Mouse (Mus musculus) heart, postnatal 0 days (tissue): ENCODE results near the gene Csf2ra. TPM values are rescaled to one million over a fixed set of nuclear protein-coding genes. Genes with fewer than 3 reads are reported as not detected.

Source experiments
- ATAC-seq: fragments of 200-750 bp; cut with Nextera tagmentation; 2 replicates; pipeline ENCODE4 v1.8.0; 2017; ENCODE audit warnings: low read depth, moderate number of reproducible peaks, moderate library complexity; ENCODE audit not compliant: insufficient read depth
- DNase-seq: peaks from one replicate; pipeline ENCODE4 v3.0.0-alpha.2; 2016; ENCODE audit warnings: low spot score
- H3K27ac ChIP-seq: fragments of 300-500 bp; sonication (generic); 2 replicates; pipeline ENCODE4 v1.5.1; 2014; ENCODE audit warnings: low read depth, mild to moderate bottlenecking
- H3K27me3 ChIP-seq: fragments of 300-500 bp; sonication (generic); 2 replicates; pipeline ENCODE4 v1.6.1; 2014; ENCODE audit warnings: low read length, mixed read lengths; ENCODE audit not compliant: control insufficient read depth, insufficient read depth
- H3K36me3 ChIP-seq: fragments of 300-500 bp; sonication (generic); replicated peaks from 2 replicates; pipeline ENCODE4 v1.6.1; 2014; ENCODE audit warnings: low read length, mixed read lengths; ENCODE audit not compliant: control insufficient read depth, insufficient read depth
- H3K4me1 ChIP-seq: fragments of 300-500 bp; sonication (generic); 2 replicates; pipeline ENCODE4 v1.6.1; 2014; ENCODE audit warnings: antibody characterized with exemption; ENCODE audit not compliant: control insufficient read depth, insufficient read depth
- H3K4me2 ChIP-seq: fragments of 300-500 bp; sonication (generic); 2 replicates; pipeline ENCODE4 v1.6.1; 2014; ENCODE audit warnings: low read depth, mild to moderate bottlenecking, low read length, moderate library complexity
- H3K4me3 ChIP-seq: fragments of 300-500 bp; sonication (generic); 2 replicates; pipeline ENCODE4 v1.5.1; 2014; ENCODE audit warnings: low read depth, low read length
- H3K9ac ChIP-seq: fragments of 300-500 bp; sonication (generic); replicated peaks from 2 replicates; pipeline ENCODE4 v1.6.1; 2014; ENCODE audit warnings: low read depth, low read length, mixed read lengths
- H3K9me3 ChIP-seq: fragments of 300-500 bp; sonication (generic); replicated peaks from 2 replicates; pipeline ENCODE4 v1.6.1; 2016; ENCODE audit warnings: low read length; ENCODE audit not compliant: control insufficient read depth
- CTCF ChIP-seq: IDR thresholded peaks from 2 replicates; pipeline ENCODE4 v1.5.1; 2016; ENCODE audit warnings: antibody characterized with exemption, control low read depth, low read depth
- EP300 ChIP-seq: IDR thresholded peaks from 2 replicates; pipeline ENCODE4 v1.6.1; 2016; ENCODE audit warnings: antibody characterized with exemption, low read depth
- WGBS: fragments of 180-500 bp; shearing (Covaris S2); extraction: QIAGEN DNeasy Blood & Tissue Kit; methylation state at CpG from one replicate; pipeline ENCODE4 v1.1.7; 2014; 5-methylcytosine and 5-hydroxymethylcytosine counted together
- polyA plus RNA-seq: library from polyadenylated mRNA; unstranded; fragments of >200 nt; fragmentation: Nextera tagmentation; extraction: Ambion mirVana; gene quantifications from 2 replicates; pipeline ENCODE4 v1.2.1, GENCODE M21; 2015
- total RNA-seq: library from RNA; depleted of rRNA; stranded (reverse); fragments of >200 nt; gene quantifications from 2 replicates; pipeline ENCODE4 v1.2.3, GENCODE M21; 2014; ENCODE audit warnings: low replicate concordance

Gene Csf2ra
- total and polyA plus RNA-seq, 2 experiments from 2014 or later: 15.5 to 24.5 TPM

DNA sequence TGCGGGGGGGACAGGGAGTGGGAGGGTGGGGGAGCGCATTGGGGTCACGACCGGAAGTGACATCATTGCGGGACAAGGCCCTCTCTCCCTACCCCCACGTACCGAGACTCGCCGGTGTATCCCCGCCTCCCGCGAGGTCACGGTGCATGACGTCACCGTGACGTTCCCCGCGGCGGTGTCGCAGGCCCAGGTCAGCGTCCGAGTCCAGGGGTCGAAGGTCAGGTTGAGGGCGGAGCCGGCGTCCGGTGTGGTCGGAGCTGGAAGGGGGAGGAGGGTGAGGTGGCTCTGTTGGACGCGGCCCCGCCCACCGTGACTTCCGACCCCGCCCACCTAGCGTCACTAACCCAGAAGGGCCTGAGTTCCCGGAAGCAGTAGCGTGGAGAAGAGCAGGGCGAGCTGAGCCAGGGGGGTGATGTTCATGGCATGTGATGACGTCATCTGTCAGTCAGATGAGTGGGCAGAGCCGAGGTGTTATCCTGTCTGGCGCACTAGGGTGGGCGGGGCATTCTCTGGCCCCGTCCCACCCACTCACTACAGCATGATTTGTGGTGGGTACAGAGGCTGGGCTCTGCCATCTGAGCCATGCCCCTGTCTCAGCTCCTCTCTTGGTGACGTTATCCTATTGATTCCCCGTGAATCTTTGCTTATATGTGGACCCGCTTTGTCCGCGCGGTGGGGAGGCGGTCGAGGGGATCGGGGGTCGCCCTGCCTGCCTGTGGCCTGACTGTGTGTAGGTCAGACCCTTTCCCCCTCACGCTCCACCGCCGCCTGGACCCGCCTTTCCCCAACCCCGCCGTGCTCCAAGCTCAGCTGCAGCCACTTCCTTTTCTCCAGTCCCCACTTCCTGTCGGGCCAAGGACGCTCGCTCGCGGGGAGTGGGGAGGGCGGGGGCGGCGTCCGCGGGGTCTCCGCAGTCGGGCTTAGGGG lies 1.0 kb downstream of the Csf2ra start:
- no peaks in the 10 kb centered on the region for H3K36me3 ChIP-seq
- peak overlapping the region; percentile 86 for H3K27ac ChIP-seq
- H3K4me3 ChIP-seq: peak overlapping the region; percentile 63
- H3K27me3 ChIP-seq: no peaks in the 10 kb centered on the region
- peak overlapping the region; percentile 62 for H3K4me2 ChIP-seq
- H3K4me1 ChIP-seq: no peaks in the 10 kb centered on the region
- 0 out of 2 replicates have a peak, but pooled peaks cover 3% of the 10 kb centered on the region for H3K9me3 ChIP-seq
- 3% methylated on average over 71 of the region's 71 CpGs for whole genome bisulfite sequencing
- peak; percentile 79 for ATAC-seq
- H3K9ac ChIP-seq: peak overlapping the region; percentile 43; the same call in 1 of the 2 replicates
- DNase-seq: peak; percentile 95
- TF ChIP-seq CTCF (no peak), EP300 (no peak)

DNA sequence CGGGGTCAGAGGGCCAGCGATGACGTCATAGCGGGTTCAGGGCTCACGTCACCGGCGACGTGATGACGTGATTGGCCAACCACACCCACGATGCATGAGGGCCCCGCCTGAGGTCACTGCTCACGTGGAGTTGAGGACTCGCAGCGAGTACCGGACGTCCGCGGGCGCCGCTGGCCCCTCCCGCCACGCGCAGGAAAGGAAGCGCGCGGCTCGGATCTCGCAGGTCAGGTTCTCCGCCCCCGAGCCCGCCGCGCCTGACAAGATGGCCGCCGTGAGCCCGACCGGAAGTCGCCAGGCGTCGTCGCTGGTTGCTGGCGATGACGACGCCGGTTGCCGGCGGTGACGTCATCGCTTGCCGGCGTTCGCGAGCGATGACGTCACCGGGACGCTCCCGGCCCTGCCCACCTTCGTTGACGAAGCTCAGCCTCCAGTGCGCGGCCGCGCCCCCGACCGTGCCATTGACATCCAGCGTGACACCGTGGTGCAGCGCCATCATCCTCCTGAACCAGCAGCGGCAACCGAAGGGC lies 1.8 kb downstream of the Csf2ra start:
- 2% methylated on average over 71 of the region's 71 CpGs for WGBS
- Histone ChIP-seq H3K4me1 (no peaks in the 10 kb centered on the region), H3K27me3 (no peaks in the 10 kb centered on the region), H3K4me3 (peak overlapping the region; percentile 63), H3K9me3 (0 out of 2 replicates have a peak, but pooled peaks cover 3% of the 10 kb centered on the region), H3K9ac (peak overlapping the region; percentile 40; the same call in 1 of the 2 replicates), H3K27ac (peak overlapping the region; percentile 86), H3K4me2 (peak overlapping the region; percentile 62), H3K36me3 (no peaks in the 10 kb centered on the region)
- peak; percentile 59 for DNase-seq
- no peak for TF ChIP-seq CTCF
- no peak for TF ChIP-seq EP300
- peak; percentile 47 for ATAC-seq

DNA sequence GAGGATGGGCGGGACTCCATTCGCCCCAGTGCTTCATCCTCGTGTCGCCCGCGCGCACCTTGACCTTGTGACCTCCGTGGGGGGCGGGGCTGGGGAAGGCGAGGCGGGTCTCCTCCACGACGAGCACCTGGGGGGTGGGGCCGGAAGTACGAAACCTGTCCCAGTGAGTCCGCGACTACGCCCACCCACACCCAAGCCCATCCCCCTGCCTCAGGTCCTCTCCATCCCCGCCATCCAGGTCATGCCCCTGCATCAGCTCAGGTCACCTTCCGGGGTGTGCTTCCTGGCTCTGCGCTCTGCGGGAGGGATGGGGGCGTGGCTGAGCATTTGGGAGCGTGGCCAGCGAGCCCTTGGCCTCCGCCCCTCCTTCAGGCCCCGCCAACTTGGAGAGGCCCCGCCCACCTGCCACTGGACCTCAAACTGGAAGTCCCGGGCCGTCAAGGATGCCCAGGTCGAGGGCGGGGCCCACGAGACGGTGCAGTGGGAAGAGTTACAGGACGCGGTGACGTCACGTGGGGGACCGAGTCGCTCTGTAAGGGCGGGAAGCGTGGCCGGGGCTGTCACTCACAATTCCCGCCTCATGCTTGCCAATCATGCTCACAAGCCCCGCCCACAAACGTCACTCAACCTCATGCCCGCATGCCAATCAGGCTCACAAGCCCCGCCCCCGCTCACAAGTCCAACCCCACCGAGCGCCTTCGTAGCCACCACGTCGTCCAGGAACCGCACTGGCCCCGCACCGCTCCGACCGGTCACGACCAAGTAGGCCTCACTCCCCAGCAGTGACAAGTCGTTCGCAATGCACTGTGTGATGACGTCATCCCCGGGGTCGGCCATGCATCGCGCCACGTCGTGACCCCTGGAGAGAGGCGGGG lies 2.5 kb downstream of the Csf2ra start:
- ATAC-seq: peak; percentile 22
- WGBS: 13% methylated on average over 53 of the region's 70 CpGs
- Histone ChIP-seq H3K4me1 (no peaks in the 10 kb centered on the region), H3K36me3 (no peaks in the 10 kb centered on the region), H3K4me3 (peak overlapping the region; percentile 63), H3K27me3 (no peaks in the 10 kb centered on the region), H3K9me3 (0 out of 2 replicates have a peak, but pooled peaks cover 3% of the 10 kb centered on the region), H3K27ac (peak overlapping the region; percentile 86), H3K9ac (no peak overlapping the region), H3K4me2 (peak overlapping the region; percentile 62)
- TF ChIP-seq EP300 (no peak), CTCF (no peak)
- DNase-seq: peak; percentile 69

DNA sequence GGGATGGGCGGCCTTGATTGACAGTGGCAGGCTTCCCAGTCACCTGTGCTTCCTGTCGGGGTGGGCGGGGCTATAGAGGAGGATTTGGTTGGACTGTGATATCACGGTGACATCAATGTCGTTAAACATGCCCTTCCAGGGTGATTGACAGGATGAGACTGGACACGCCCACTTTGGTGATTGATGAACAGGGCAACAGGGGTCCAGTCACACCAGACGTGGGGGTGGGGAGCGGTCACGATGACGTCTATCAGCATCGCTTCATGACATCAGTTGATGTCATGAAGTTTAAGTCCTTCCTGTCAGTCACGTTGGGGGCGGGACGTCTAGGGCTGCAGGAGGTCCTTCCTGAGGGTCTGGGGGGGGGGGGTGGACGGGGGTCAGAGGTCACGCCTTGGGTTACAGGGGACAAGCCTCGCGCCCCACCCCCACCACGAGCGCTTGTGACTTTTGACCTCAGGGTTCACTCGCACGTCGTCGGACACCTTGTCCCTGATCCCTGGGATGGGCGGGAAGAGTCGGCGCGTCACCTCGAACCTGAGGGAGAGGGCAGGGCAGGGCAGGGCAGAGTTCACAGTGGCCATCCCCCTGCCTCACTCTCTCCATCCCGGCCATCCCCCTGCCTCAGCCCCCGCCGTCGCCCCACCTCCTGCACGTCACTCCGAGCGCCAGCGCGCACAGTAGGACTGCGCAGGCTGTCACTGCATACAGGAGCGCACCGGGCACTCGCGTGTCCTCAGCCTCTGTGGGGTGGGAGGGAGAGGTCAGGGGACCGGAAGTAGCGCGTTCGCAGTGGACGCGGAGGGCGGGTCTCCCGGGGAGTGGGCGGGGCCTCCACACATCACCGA lies 3.3 kb downstream of the Csf2ra start:
- Histone ChIP-seq H3K4me1 (no peaks in the 10 kb centered on the region), H3K4me3 (peak overlapping the region; percentile 63), H3K4me2 (peak overlapping the region; percentile 62), H3K27me3 (no peaks in the 10 kb centered on the region), H3K27ac (no peak overlapping the region), H3K9me3 (0 out of 2 replicates have a peak, but pooled peaks cover 3% of the 10 kb centered on the region), H3K9ac (no peak overlapping the region), H3K36me3 (no peaks in the 10 kb centered on the region)
- no peak for TF ChIP-seq EP300
- no peak for TF ChIP-seq CTCF
- peak; percentile 7; the same call in 1 of the 2 replicates for ATAC-seq
- peak; percentile 7 for DNase-seq
- 47% methylated on average over 41 of the region's 53 CpGs for WGBS
